Mouse (Mus musculus) forelimb bud, embryonic 11.5 days (tissue): ENCODE measurements around the gene Sppl3.
"Not testable (repeated sequence)": the region's sequence is repeated elsewhere in the genome, so short reads cannot be mapped to it uniquely, and the experiment has no call there.

Experiments
- DNase-seq: peaks from one replicate; pipeline ENCODE4 v3.0.0-alpha.2; 2012; ENCODE audit warnings: low read depth, low spot score

Sppl3 gene

GRCm38 (mm10) chr5:115074749-115075148 lies 63.8 kb downstream of the Sppl3 start:
- DNase-seq: no peak

GRCm38 (mm10) chr5:115076144-115076901 lies 65.4 kb downstream of the Sppl3 start:
- DNase-seq: peak; percentile 46

- no peak for DNase-seq
Observed at GRCm38 (mm10) chr5:115081636-115082035, 70.7 kb downstream of the Sppl3 start.

GRCm38 (mm10) chr5:115083492-115083891 lies 72.6 kb downstream of the Sppl3 start:
- DNase-seq: no peak

- DNase-seq: no peak
Observed at GRCm38 (mm10) chr5:115085675-115086074, 74.7 kb downstream of the Sppl3 start.

- DNase-seq: no peak
Observed at GRCm38 (mm10) chr5:115089592-115090268, 78.8 kb downstream of the Sppl3 start.

GRCm38 (mm10) chr5:115091015-115091414 lies 80.1 kb downstream of the Sppl3 start:
- no peak for DNase-seq

- DNase-seq: no peak
Observed at GRCm38 (mm10) chr5:115091776-115092175, 80.8 kb downstream of the Sppl3 start.

GRCm38 (mm10) chr5:115098195-115098594 lies 87.3 kb downstream of the Sppl3 start, which contains the start of gene Gm10401:
Gene Gm10401, minus strand, starts transcription at chr5:115098295.
- no peak for DNase-seq

- no peak for DNase-seq
Observed at GRCm38 (mm10) chr5:115099530-115099929, 88.6 kb downstream of the Sppl3 start.

- no peak for DNase-seq
Observed at GRCm38 (mm10) chr5:115099991-115100390, 89.1 kb downstream of the Sppl3 start.

- no peak for DNase-seq
Observed at GRCm38 (mm10) chr5:115100473-115100872, 89.5 kb downstream of the Sppl3 start.

- no peak for DNase-seq
Observed at GRCm38 (mm10) chr5:115102231-115102630, 91.3 kb downstream of the Sppl3 start.

- not testable (repeated sequence) for DNase-seq
Observed at GRCm38 (mm10) chr5:115103253-115103652, 92.3 kb downstream of the Sppl3 start.

GRCm38 (mm10) chr5:115111156-115111555 lies 100.2 kb downstream of the Sppl3 start:
- no peak for DNase-seq

- no peak for DNase-seq
Observed at GRCm38 (mm10) chr5:115113244-115113643, 102.3 kb downstream of the Sppl3 start.

- no peak for DNase-seq
Observed at GRCm38 (mm10) chr5:115114501-115114900, 103.6 kb downstream of the Sppl3 start.

- no peak for DNase-seq
Observed at GRCm38 (mm10) chr5:115116426-115116825, 105.5 kb downstream of the Sppl3 start.

GRCm38 (mm10) chr5:115117467-115117866 lies 106.5 kb downstream of the Sppl3 start:
- no peak for DNase-seq

- DNase-seq: peak; percentile 78
Observed at GRCm38 (mm10) chr5:115118961-115119570, 108.1 kb downstream of the Sppl3 start, which contains the start of gene Acads. Gene Acads, minus strand, starts transcription at chr5:115119346.

GRCm38 (mm10) chr5:115120978-115121377 lies 110.0 kb downstream of the Sppl3 start:
- no peak for DNase-seq

- DNase-seq: no peak
Observed at GRCm38 (mm10) chr5:115124690-115125089, 113.8 kb downstream of the Sppl3 start.
